Mouse (Mus musculus): ENCODE data around the gene E2f7. TPM values are rescaled to one million over a fixed set of nuclear protein-coding genes. Genes with fewer than 3 reads are reported as not detected.

Gene E2f7
- total and polyA plus RNA-seq, 2 experiments from 2014 or later: 4.7 to 17.1 TPM

- DNase-seq (ENCODE audit: low spot score) (peak; percentile 60), ATAC-seq (ENCODE audit: insufficient read depth, low read depth) (peak; percentile 77)
- TF ChIP-seq EP300 (IDR thresholded peaks at IDR 0.05; ENCODE audit: low read depth) (no peak), CTCF (IDR thresholded peaks at IDR 0.05; ENCODE audit: low read depth) (no peak)
- H3K4me1 ChIP-seq (ENCODE audit: control insufficient read depth, insufficient read depth): no peaks in the 10 kb centered on the region
- H3K4me2 ChIP-seq (ENCODE audit: low read depth, low read length): no peak overlapping the region
- no peaks in the 10 kb centered on the region for H3K36me3 ChIP-seq (replicated peaks; ENCODE audit: control insufficient read depth, insufficient read depth, low read length)
- no peaks in the 10 kb centered on the region for H3K27me3 ChIP-seq (ENCODE audit: control insufficient read depth, insufficient read depth, low read length)
- no peaks in the 10 kb centered on the region for H3K9me3 ChIP-seq (replicated peaks; ENCODE audit: control insufficient read depth, low read length)
- 13% methylated on average over 6 of the region's 6 CpGs for WGBS
- no peak overlapping the region; the same call in 1 of the 2 replicates for H3K27ac ChIP-seq (ENCODE audit: low read depth)
- no peak overlapping the region for H3K9ac ChIP-seq (replicated peaks; ENCODE audit: low read depth, low read length)
- no peak overlapping the region for H3K4me3 ChIP-seq (ENCODE audit: low read depth, low read length)
Measured at GRCm38 (mm10) chr10:110832336-110832735, 87.1 kb downstream of the E2f7 start.

- no peak for ATAC-seq (ENCODE audit: insufficient read depth, low read depth)
- no peak for DNase-seq (ENCODE audit: low spot score)
- Histone ChIP-seq H3K27me3 (ENCODE audit: control insufficient read depth, insufficient read depth, low read length) (no peaks in the 10 kb centered on the region), H3K36me3 (replicated peaks; ENCODE audit: control insufficient read depth, insufficient read depth, low read length) (no peaks in the 10 kb centered on the region), H3K9me3 (replicated peaks; ENCODE audit: control insufficient read depth, low read length) (no peaks in the 10 kb centered on the region), H3K9ac (replicated peaks; ENCODE audit: low read depth, low read length) (no peak overlapping the region), H3K27ac (ENCODE audit: low read depth) (no peak overlapping the region), H3K4me2 (ENCODE audit: low read depth, low read length) (no peak overlapping the region), H3K4me3 (ENCODE audit: low read depth, low read length) (no peak overlapping the region), H3K4me1 (ENCODE audit: control insufficient read depth, insufficient read depth) (no peaks in the 10 kb centered on the region)
- 72% methylated on average over 6 of the region's 6 CpGs for whole genome bisulfite sequencing
- no peak for TF ChIP-seq EP300 (IDR thresholded peaks at IDR 0.05; ENCODE audit: low read depth)
- no peak for TF ChIP-seq CTCF (IDR thresholded peaks at IDR 0.05; ENCODE audit: low read depth)
Measured at GRCm38 (mm10) chr10:110835115-110835806, 90.0 kb downstream of the E2f7 start.

Other genes with a start within 250 kb of the E2f7 start
- 193 and 293 TPM in 2 replicates for gene Csrp2, start 174.3 kb downstream of the E2f7 start, total RNA-seq (2014; rRNA removed; ENCODE audit: low replicate concordance)
- gene Csrp2, start 174.3 kb downstream of the E2f7 start, polyA plus RNA-seq (2015; fragmentation: Nextera tagmentation; extraction: Ambion mirVana): 375 and 389 TPM in 2 replicates

All from heart, postnatal 0 days (tissue).